Mouse (Mus musculus) hindbrain, embryonic 15.5 days (tissue): ENCODE measurements around the gene Gucd1. TPM values are rescaled to one million over a fixed set of nuclear protein-coding genes. Genes with fewer than 3 reads are reported as not detected.
A peak's percentile ranks its signal among the peaks of the same experiment; 100 is the strongest.
"Not testable (repeated sequence)": the region's sequence is repeated elsewhere in the genome, so short reads cannot be mapped to it uniquely, and the experiment has no call there.

Source experiments
- ATAC-seq: fragments of 200-750 bp; cut with Nextera tagmentation; 2 replicates; pipeline ENCODE4 v1.8.0; 2017; ENCODE audit warnings: low read depth, moderate number of reproducible peaks, moderate TSS enrichment; ENCODE audit not compliant: low FRiP score
- H3K27ac ChIP-seq: fragments of 300-500 bp; sonication (generic); replicated peaks from 2 replicates; pipeline ENCODE4 v1.5.1; 2015; ENCODE audit warnings: mild to moderate bottlenecking, inconsistent platforms
- H3K27me3 ChIP-seq: fragments of 300-500 bp; sonication (generic); 2 replicates; pipeline ENCODE4 v1.6.1; 2015; ENCODE audit warnings: control low read depth, inconsistent platforms
- H3K36me3 ChIP-seq: fragments of 300-500 bp; sonication (generic); 2 replicates; pipeline ENCODE4 v1.6.1; 2015; ENCODE audit warnings: control low read depth, inconsistent platforms
- H3K4me1 ChIP-seq: fragments of 300-500 bp; sonication (generic); replicated peaks from 2 replicates; pipeline ENCODE4 v1.6.1; 2015; ENCODE audit warnings: control low read depth, inconsistent platforms
- H3K4me2 ChIP-seq: fragments of 300-500 bp; sonication (generic); 2 replicates; pipeline ENCODE4 v1.6.1; 2015; ENCODE audit warnings: moderate library complexity, mild to moderate bottlenecking, inconsistent platforms
- H3K4me3 ChIP-seq: fragments of 300-500 bp; sonication (generic); 2 replicates; pipeline ENCODE4 v1.5.1; 2015; ENCODE audit warnings: mild to moderate bottlenecking, inconsistent platforms
- H3K9ac ChIP-seq: fragments of 300-500 bp; sonication (generic); 2 replicates; pipeline ENCODE4 v1.6.1; 2015; ENCODE audit warnings: inconsistent platforms
- H3K9me3 ChIP-seq: fragments of 300-500 bp; sonication (generic); 2 replicates; pipeline ENCODE4 v1.6.1; 2016; ENCODE audit warnings: control low read depth, inconsistent platforms
- WGBS: fragments of 180-500 bp; shearing (Covaris S2); methylation state at CpG from one replicate; pipeline ENCODE4 v1.1.7; 2015; 5-methylcytosine and 5-hydroxymethylcytosine counted together
- polyA plus RNA-seq: library from polyadenylated mRNA; unstranded; fragments of >200 nt; fragmentation: Nextera tagmentation; extraction: Ambion mirVana; gene quantifications from 2 replicates; pipeline ENCODE4 v1.2.1, GENCODE M21; 2015

The Gucd1 gene
- polyA plus RNA-seq, 1 experiment from 2014 or later = 20.3 TPM

DNA sequence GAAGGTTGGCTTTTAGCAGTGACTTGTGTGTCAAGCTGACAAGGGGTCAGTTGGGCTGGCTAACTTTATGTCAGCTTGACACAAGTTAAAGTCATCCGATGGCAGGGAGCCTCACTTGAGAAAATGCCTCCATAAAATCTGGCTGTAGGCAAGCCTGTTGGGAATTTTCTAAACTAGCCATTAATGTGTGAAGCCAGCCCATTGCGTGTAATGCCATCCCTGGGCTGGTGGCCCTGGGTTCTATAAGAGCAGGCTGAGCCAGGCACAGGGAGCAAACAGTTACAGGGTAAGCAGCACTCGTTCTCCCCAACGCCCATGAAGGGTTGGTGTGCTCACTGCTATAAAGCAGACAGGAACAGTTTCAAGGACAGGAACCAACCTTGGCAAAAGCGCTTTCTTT, 35.5 kb downstream of the Gucd1 start:
- WGBS = 89% methylated on average over 5 of the region's 5 CpGs
- ATAC-seq = no peak
- Histone ChIP-seq H3K36me3 (no peaks in the 10 kb centered on the region), H3K27ac (no peak overlapping the region), H3K9ac (no peak overlapping the region), H3K9me3 (no peaks in the 10 kb centered on the region), H3K4me1 (no peaks in the 10 kb centered on the region), H3K4me2 (no peak overlapping the region), H3K27me3 (no peaks in the 10 kb centered on the region), H3K4me3 (no peak overlapping the region)

DNA sequence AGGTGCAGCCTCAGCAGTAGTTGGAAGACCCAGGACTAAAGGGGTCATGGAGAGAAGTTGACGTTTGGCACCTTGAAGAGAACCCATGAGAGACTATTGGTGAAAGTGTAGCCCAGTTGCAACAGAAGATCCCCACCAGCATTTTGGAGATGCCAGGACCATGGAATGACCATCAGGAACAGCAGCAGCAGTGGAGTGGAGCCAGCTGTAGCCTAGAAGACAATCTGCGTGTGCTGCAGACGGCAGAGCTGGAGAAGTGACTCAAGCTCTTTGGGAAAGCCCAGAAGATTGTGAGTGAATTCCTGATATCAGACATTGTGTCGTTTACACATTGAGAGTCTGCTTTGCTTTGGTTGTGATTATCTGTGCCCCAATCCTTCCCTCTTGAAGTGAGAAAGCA, 36.1 kb downstream of the Gucd1 start:
- Histone ChIP-seq H3K27me3 (no peaks in the 10 kb centered on the region), H3K9ac (no peak overlapping the region), H3K36me3 (no peaks in the 10 kb centered on the region), H3K4me2 (no peak overlapping the region), H3K4me1 (no peaks in the 10 kb centered on the region), H3K27ac (no peak overlapping the region), H3K4me3 (no peak overlapping the region), H3K9me3 (no peaks in the 10 kb centered on the region)
- ATAC-seq = no peak
- 91% methylated on average over 4 of the region's 4 CpGs for WGBS

DNA sequence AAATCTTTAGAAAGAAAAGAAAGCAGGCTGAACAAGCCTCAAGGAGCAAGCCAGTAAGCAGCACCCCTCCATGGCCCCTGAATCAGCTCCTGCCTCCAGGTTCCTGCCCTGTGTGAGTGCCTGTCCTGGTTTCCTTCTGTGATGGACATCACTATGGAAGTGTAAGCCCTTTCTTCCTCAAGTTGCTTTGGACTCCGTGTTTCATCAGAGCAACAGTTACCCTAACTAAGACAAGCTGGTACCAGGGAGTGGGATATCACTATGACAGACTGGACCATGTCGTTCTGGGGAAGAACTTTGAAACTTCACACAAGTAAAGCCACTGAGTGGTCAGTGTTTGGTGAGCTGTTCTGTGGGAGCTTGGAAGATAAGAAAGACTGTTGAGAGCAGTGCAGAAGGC, 37.8 kb downstream of the Gucd1 start:
- ATAC-seq = no peak
- H3K4me3 ChIP-seq = no peak overlapping the region
- H3K27me3 ChIP-seq = no peaks in the 10 kb centered on the region
- 86% methylated on average over 2 of the region's 2 CpGs for WGBS
- H3K9ac ChIP-seq = no peak overlapping the region
- no peak overlapping the region for H3K4me2 ChIP-seq
- H3K9me3 ChIP-seq = no peaks in the 10 kb centered on the region
- H3K4me1 ChIP-seq = no peaks in the 10 kb centered on the region
- no peaks in the 10 kb centered on the region for H3K36me3 ChIP-seq
- H3K27ac ChIP-seq = no peak overlapping the region

DNA sequence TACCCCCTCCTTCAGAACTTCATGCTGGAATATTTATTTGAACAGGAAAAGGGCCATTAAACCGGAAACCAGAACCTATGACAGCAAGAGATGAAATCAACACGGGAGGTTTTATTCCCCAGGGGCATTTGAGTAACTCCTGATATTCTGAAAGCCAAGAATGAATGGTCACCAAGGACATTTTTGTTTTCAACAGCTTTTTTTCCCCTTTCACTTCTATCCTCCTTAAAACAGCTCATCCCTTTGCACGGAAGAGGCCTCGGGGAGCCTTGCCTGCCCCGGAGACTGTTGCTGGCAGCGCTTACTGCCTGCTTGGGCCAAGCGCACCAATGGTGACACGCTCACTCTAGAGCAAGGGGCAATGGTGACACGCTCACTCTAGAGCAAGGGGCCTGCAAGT, 40.7 kb downstream of the Gucd1 start:
- whole genome bisulfite sequencing = 77% methylated on average over 9 of the region's 9 CpGs

DNA sequence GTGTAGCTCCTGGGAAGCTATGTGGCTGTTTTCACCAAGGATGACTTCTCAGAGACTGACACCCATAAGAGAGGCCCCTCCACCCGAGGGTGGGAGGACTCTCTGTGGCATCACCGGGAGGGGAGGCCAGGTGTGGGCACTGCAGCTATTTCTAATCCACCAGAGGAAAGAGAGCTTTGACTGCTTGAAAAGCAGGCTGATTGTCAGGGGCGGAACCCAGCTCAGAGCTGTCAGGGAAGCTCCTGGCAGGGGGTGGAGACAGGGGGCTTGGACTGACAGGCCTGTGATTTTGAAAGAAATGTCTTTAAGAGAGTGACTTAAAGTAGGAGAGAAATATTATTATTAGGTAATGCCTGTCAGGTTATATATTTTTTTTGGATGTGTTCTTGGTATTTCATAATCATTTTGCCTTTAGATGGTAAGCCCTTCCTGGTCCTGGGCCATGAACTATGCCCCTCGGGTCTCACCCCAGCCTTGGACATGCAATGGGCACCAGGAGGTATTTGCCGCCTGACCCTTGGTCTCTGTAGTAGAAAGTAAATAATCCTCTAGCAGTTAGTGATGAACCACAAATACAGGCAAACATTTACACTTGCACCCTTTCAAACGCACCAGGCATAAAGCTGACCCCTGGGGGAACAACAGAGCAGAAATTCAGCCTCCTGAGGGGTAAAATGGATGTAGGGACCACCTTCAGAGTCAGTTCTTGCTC, 42.5 kb downstream of the Gucd1 start:
- not testable (repeated sequence) for H3K27me3 ChIP-seq, H3K27ac ChIP-seq, H3K4me2 ChIP-seq, H3K36me3 ChIP-seq, H3K4me1 ChIP-seq, H3K9ac ChIP-seq, H3K9me3 ChIP-seq, H3K4me3 ChIP-seq, ATAC-seq
- 31% methylated on average over 5 of the region's 6 CpGs for WGBS

More for the DNA sequence above, 40.7 kb downstream of the Gucd1 start:
- no peak overlapping the region for H3K4me2 ChIP-seq
- H3K9ac ChIP-seq = no peak overlapping the region
- no peak for ATAC-seq
- no peak overlapping the region for H3K27ac ChIP-seq
- H3K27me3 ChIP-seq = no peaks in the 10 kb centered on the region
- H3K4me1 ChIP-seq = no peaks in the 10 kb centered on the region
- H3K9me3 ChIP-seq = no peaks in the 10 kb centered on the region
- no peak overlapping the region for H3K4me3 ChIP-seq
- no peaks in the 10 kb centered on the region for H3K36me3 ChIP-seq

DNA sequence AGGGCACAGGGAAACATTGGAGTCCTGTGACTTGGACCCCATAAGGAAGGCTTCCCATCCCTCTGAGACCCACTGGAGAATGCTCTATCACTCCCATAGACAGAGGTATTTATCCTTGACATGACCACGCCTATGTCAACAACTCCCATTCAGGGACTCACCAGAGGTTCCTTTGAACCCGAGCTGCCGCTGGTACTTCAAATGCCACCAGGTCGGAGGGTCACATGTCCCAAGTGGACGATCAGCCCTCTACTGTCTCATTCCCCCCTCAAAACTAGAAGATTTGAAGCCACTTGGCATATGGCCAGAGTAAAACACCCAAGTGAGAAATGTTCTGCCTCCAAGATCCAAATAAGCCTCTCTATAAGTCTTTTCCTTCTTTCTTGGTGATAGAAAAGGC, 43.2 kb downstream of the Gucd1 start:
- 33% methylated on average over 5 of the region's 5 CpGs for WGBS

DNA sequence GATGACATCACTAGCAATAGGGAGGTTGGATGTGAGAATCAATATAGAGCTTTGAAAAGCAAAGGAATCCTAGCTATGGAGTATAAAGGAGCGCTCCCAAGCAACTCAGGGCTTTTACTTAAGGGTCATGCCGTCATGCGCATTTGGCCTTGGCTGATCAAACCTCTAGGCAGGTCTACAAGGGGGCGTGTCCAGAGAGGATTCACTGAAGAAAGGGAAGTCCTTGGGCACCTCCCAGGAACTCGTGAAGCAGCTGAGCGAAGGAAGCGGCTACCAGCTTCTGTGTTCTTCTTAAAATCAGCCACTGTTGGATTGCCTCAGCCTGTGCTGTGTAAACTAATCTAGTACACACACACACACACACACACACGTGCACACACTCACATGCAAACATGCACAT, 44.4 kb downstream of the Gucd1 start:
- Histone ChIP-seq H3K9me3 (no peaks in the 10 kb centered on the region), H3K4me3 (no peak overlapping the region), H3K4me1 (no peaks in the 10 kb centered on the region), H3K4me2 (no peak overlapping the region), H3K27ac (no peak overlapping the region), H3K27me3 (no peaks in the 10 kb centered on the region), H3K36me3 (no peaks in the 10 kb centered on the region), H3K9ac (no peak overlapping the region)
- 77% methylated on average over 8 of the region's 8 CpGs for WGBS
- no peak for ATAC-seq

More for the DNA sequence above, 43.2 kb downstream of the Gucd1 start:
- H3K4me2 ChIP-seq = no peak overlapping the region
- H3K9ac ChIP-seq = no peak overlapping the region
- H3K27me3 ChIP-seq = no peaks in the 10 kb centered on the region
- no peaks in the 10 kb centered on the region for H3K4me1 ChIP-seq
- H3K4me3 ChIP-seq = no peak overlapping the region
- no peaks in the 10 kb centered on the region for H3K36me3 ChIP-seq
- H3K9me3 ChIP-seq = no peaks in the 10 kb centered on the region
- H3K27ac ChIP-seq = no peak overlapping the region
- ATAC-seq = no peak

DNA sequence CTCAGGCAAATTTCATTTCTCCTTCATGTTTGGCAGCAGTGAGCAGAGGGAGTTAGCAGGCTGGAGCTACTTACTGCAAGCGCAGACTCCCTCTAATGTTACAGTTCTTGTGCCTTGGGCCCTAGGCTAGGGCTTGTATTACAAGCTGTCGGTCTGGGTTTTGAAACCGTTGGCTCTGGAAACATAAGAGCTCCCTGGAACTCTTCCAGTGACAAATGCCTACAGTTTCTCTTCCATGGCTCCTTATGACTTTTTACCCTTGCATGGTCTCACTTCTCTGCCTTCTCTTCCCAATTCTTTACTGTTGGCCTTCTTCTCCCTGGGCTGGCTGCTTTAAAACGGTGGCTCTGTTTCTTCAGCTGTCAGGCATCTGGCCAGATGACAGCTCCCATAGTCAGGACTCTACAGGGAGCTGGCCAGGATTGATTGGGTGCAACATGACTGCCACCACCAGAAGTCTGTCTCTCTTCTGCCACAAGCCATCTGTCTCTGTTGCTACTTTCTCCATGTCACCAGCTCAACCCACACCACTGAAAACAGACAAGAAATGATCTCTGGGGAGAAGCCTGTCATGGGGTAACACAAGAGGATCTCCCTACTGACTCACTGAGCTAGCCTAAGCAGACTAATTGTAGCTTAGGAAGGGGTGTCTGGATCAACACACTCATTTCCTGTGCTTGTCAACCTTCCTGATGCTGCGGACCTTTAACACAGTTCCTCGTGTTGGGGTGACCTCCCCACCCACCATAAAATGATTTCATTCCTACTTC, 51.8 kb downstream of the Gucd1 start:
- H3K4me1 ChIP-seq = 0 out of 2 replicates have a peak, but pooled peaks cover 2% of the 10 kb centered on the region
- H3K27ac ChIP-seq = no peak overlapping the region
- no peak overlapping the region for H3K4me2 ChIP-seq
- H3K36me3 ChIP-seq = no peaks in the 10 kb centered on the region
- ATAC-seq = no peak
- H3K4me3 ChIP-seq = no peak overlapping the region
- no peaks in the 10 kb centered on the region for H3K9me3 ChIP-seq
- no peak overlapping the region for H3K9ac ChIP-seq
- WGBS = 68% methylated on average over 6 of the region's 6 CpGs
- H3K27me3 ChIP-seq = no peaks in the 10 kb centered on the region

DNA sequence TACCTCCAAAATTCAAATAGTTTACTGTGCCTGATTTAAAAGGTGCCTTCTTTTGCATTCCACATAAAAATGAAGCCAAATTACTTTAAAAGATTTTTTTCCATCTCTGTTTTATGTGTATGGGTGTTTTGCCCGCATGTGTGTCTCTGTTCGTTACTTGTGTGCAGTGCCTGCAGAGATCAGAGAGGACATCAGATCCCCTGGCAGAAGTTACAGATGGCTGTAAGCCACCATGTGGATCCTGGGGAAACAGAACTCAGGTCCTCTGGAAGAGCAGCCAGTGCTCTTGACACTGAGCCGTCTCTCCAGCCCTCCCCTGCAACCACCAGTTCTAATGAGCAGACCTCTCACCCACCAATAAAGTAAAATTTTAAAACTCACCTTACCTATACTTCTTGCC, 55.0 kb downstream of the Gucd1 start:
- no peak for ATAC-seq
- 85% methylated on average over 3 of the region's 3 CpGs for WGBS
- H3K4me1 ChIP-seq = 0 out of 2 replicates have a peak, but pooled peaks cover 2% of the 10 kb centered on the region
- H3K27me3 ChIP-seq = no peaks in the 10 kb centered on the region
- no peak overlapping the region for H3K27ac ChIP-seq
- no peak overlapping the region for H3K4me3 ChIP-seq
- H3K9me3 ChIP-seq = no peaks in the 10 kb centered on the region
- no peak overlapping the region for H3K4me2 ChIP-seq
- H3K9ac ChIP-seq = no peak overlapping the region
- H3K36me3 ChIP-seq = no peaks in the 10 kb centered on the region

DNA sequence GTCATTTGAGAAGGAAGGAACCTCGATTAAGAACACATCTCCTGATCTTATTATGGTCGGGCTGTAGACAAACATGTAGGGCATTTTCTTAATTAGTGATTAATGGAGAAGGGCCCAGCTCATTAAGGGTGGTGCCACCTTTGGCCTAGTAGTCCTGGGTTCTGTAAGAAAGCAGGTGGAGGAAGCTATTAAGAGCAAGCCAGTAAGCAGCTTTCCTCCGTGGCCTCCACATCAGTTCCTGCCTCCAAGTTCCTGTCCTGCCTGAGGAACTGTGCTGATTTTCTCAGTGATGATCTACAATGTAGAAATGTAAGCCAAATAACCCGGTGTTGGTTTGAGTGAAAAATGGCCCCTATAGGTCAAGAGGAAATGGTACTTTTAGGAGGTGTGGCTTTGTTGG, 59.4 kb downstream of the Gucd1 start:
- Histone ChIP-seq H3K27me3 (no peaks in the 10 kb centered on the region), H3K9ac (no peak overlapping the region), H3K36me3 (no peaks in the 10 kb centered on the region), H3K4me2 (no peak overlapping the region), H3K9me3 (no peaks in the 10 kb centered on the region), H3K4me3 (no peak overlapping the region), H3K4me1 (no peaks in the 10 kb centered on the region), H3K27ac (no peak overlapping the region)
- 86% methylated on average over 4 of the region's 4 CpGs for WGBS
- no peak for ATAC-seq

DNA sequence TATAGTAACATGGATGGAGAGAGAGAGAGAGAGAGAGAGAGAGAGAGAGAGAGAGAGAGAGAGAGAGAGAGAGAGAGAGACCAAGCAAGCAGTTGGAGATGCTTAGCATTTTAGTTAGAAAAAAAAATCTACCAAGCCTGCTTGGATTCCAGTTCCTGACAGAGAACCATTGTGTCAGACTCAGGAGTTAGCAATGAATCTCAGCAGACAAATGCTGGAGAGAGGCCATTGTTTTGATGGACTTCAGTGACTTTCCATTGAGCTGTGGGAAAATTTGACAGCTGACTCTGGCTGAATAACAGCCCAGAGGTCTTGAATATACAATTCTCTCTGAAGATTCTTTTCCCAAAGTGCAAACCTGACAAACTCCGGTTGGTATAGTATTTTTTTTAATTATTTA, 59.9 kb downstream of the Gucd1 start:
- Histone ChIP-seq H3K4me3 (no peak overlapping the region), H3K27ac (no peak overlapping the region), H3K4me2 (no peak overlapping the region), H3K4me1 (no peaks in the 10 kb centered on the region), H3K9ac (no peak overlapping the region), H3K27me3 (no peaks in the 10 kb centered on the region), H3K9me3 (no peaks in the 10 kb centered on the region), H3K36me3 (no peaks in the 10 kb centered on the region)
- WGBS = 53% methylated on average over 1 of the region's 1 CpGs
- ATAC-seq = no peak

DNA sequence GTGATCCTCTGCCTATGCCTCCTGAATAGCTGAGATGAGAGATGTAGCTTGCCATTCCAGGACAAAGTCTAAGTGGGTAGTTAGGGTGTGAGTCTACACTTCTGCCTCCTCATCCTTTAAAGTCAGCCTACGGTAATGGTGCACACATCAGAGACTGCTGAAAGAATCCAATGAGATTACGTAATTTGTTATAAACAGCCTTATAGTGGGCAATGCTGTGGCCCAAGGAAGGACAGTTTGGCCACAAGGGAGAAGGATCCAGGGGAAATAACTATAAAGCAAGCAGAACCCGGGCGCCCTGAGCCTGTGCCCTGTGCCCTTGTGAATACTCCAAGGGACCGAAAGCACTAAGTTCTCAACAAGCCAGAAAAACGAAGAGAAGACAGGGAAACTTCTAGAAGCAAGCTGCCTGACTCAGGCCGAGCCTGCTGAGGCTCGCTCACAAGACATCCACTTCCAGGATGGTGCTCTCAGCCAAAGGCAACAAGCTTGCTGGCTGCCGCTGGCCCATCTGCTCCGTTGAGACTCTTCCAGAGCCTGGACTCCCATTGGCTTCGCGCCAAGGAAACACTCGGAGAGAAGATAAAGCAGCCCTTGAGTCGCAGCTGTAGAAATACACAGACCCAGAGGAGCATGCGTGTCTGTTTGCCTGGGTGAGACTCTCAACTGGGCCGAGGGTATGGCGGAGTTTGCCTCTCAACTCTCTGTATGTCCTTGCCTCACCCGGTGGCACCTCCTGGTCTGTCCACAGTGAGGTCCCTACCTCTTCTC, 61.5 kb downstream of the Gucd1 start:
- H3K4me3 ChIP-seq, H3K9me3 ChIP-seq, H3K4me1 ChIP-seq, H3K27me3 ChIP-seq, H3K4me2 ChIP-seq, H3K9ac ChIP-seq, H3K36me3 ChIP-seq: not testable (repeated sequence)
- WGBS = 76% methylated on average over 12 of the region's 18 CpGs
- ATAC-seq = peak; percentile 48; the same call in 1 of the 2 replicates
- H3K27ac ChIP-seq = 0 out of 2 replicates have a peak overlapping the region, but pooled peaks have one; percentile 38
